13 mouse cellular contexts compared by ENCODE assay signal in the genomic region with DNA sequence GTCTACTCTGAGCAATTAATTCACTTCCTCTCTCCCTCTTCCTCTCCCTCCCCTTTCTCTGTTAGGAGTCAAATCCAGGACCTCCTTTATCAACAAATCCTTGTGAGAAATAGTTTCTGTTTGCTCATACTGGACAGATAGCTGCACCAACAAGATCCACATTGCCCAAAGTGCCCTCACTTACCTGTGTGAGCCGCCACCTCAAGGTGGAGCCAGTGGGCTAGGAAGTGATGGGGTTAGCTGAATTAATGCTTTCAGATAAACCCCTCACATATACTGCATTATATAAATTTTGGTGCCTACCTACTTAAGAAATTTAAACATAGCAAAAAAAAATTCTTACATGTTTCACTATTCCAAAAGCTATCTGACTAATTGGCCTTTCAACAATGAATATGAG.
DNase-seq lines count a peak whose midpoint lies in the region; ATAC-seq and TF ChIP-seq lines count a peak whose summit lies in the region.
"Had no signal": no experiment of that assay in that cellular context is flagged by ENCODE, and none has a peak within 500 bp of the region (broad histone marks: within the 10 kb centered on the region; RNA-seq: fewer than 3 reads in every experiment).

No protein-coding gene starts in this region.

- TF ChIP-seq CTCF in Patski (IDR thresholded peaks at IDR 0.05), result peak; percentile 17

- intact Hi-C loops in heart, postnatal 10 days (cut with DNase I), result loop anchor here (2.0 kb wide), 2 partner anchors 148 to 330 kb away; no protein-coding TSS in a partner anchor
- intact Hi-C loops in left cerebral cortex, postnatal 4 days (cut with DNase I), result no loop called here

- 40% methylated on average over 1 of the region's 1 CpGs for WGBS in heart, embryonic 11.5 days (ENCODE audit: insufficient replicate concordance)

- H3K4me2 ChIP-seq in heart, embryonic 11.5 days, result no peak overlapping the region
- H3K4me2 ChIP-seq: forebrain, embryonic 13.5 days; hindbrain, embryonic 14.5 days; midbrain, embryonic 11.5 days had no signal

- in situ Hi-C loops in Patski (cut with MboI; ENCODE audit: low pct_unique_long_range_greater_than_20kb), result no loop called here

- H3K27me3 ChIP-seq in heart, embryonic 11.5 days (ENCODE audit: control insufficient read depth, insufficient read depth, low read length), result no peaks in the 10 kb centered on the region
- no peaks in the 10 kb centered on the region for H3K27me3 ChIP-seq in Patski
- H3K27me3 ChIP-seq: forebrain, embryonic 13.5 days had no signal

- H3K9me3 ChIP-seq in heart, embryonic 11.5 days (replicated peaks; ENCODE audit: control insufficient read depth, low read length), result no peaks in the 10 kb centered on the region
- H3K9me3 ChIP-seq: forebrain, embryonic 13.5 days had no signal

- H3K4me1 ChIP-seq in heart, embryonic 11.5 days (ENCODE audit: control insufficient read depth, insufficient read depth, low read length), result no peaks in the 10 kb centered on the region
- H3K4me1 ChIP-seq: forebrain, embryonic 13.5 days had no signal

- POLR2A ChIA-PET in Patski (lab: Charles Lee), result no interaction called here

- CTCF ChIA-PET in Patski (lab: Charles Lee), result no interaction called here

- H3K27ac ChIP-seq in heart, embryonic 11.5 days (ENCODE audit: low read depth, low read length), result no peak overlapping the region
- H3K27ac ChIP-seq: forebrain, embryonic 13.5 days; hindbrain, embryonic 14.5 days had no signal

- ATAC-seq in heart, embryonic 11.5 days (replicated peaks; ENCODE audit: insufficient number of reproducible peaks, low FRiP score, low TSS enrichment), result no peak
- no peak for ATAC-seq in Patski
- ATAC-seq: forebrain, embryonic 13.5 days had no signal

- H3K36me3 ChIP-seq in heart, embryonic 11.5 days (ENCODE audit: control insufficient read depth, insufficient read depth, low read length), result no peaks in the 10 kb centered on the region

- no peak overlapping the region for H3K9ac ChIP-seq in heart, embryonic 11.5 days (ENCODE audit: low read depth, low read length)
- H3K9ac ChIP-seq: forebrain, embryonic 13.5 days; hindbrain, embryonic 14.5 days had no signal

- H3K4me3 ChIP-seq in heart, embryonic 11.5 days (ENCODE audit: low read depth, low read length), result no peak overlapping the region
- H3K4me3 ChIP-seq: forebrain, embryonic 13.5 days had no signal

- DNase-seq in adrenal gland, postnatal 10 days, result peak; percentile 7
- no peak for DNase-seq in adrenal gland, adult 18-20 months (ENCODE audit: low spot score in 2 of 2)
- DNase-seq in heart, postnatal 10 days, result peak; percentile 5 to 23
- peak; percentile 4 for DNase-seq in left cerebral cortex, postnatal 4 days
- DNase-seq in left cerebral cortex, adult 9 months (ENCODE audit: low spot score in 2 of 2), result no peak
- DNase-seq in Patski (ENCODE audit: low read depth, low spot score), result no peak
- DNase-seq in frontal cortex, adult 2 months (ENCODE audit: extremely low spot score in 1 of 2, low spot score in 1 of 2), result no peak
- DNase-seq: gastrocnemius, postnatal 25 days; spleen, adult 18-20 months had no signal

Comparison
In these comparisons a context has a peak if more than half of its experiments do, and no peak if none do; other contexts are left out.
1. DNase-seq: peak in adrenal gland, postnatal 10 days (single experiment), heart, postnatal 10 days (2 of 2) and left cerebral cortex, postnatal 4 days (single experiment); none in adrenal gland, adult 18-20 months (0 of 2), left cerebral cortex, adult 9 months (0 of 2), Patski (single experiment) and frontal cortex, adult 2 months (0 of 2).